Mouse (Mus musculus) heart, embryonic 14.5 days (tissue): Measurements from ENCODE around the gene Msi2. TPM values are rescaled to one million over a fixed set of nuclear protein-coding genes. Genes with fewer than 3 reads are reported as not detected.
A peak's percentile ranks its signal among the peaks of the same experiment; 100 is the strongest.

Experiments used
- ATAC-seq: fragments of 200-750 bp; cut with Nextera tagmentation; 2 replicates; pipeline ENCODE4 v1.8.0; 2017; ENCODE audit warnings: low read depth, moderate TSS enrichment; ENCODE audit not compliant: insufficient number of reproducible peaks, insufficient read depth, low FRiP score
- H3K27ac ChIP-seq, 2 experiments: fragments of 200-500 bp in 1 of 2; fragments of 300-500 bp in 1 of 2; sonication (generic) in 1 of 2; replicated peaks in 1 of 2; 2 replicates each; pipeline ENCODE4 v1.5.1; 2012 to 2014; ENCODE audit warnings: low read depth in 2 of 2, low read length in 2 of 2, control low read depth in 1 of 2, mild to moderate bottlenecking in 1 of 2, mixed read lengths in 1 of 2; ENCODE audit not compliant: control insufficient read depth in 1 of 2, insufficient read depth in 1 of 2
- H3K27me3 ChIP-seq: fragments of 300-500 bp; sonication (generic); 2 replicates; pipeline ENCODE4 v1.6.1; 2014; ENCODE audit warnings: mild to moderate bottlenecking, low read length, control low read depth; ENCODE audit not compliant: control insufficient read depth, insufficient read depth
- H3K36me3 ChIP-seq: fragments of 300-500 bp; sonication (generic); 2 replicates; pipeline ENCODE4 v1.6.1; 2014; ENCODE audit warnings: mild to moderate bottlenecking, control low read depth, low read length, mixed read lengths; ENCODE audit not compliant: control insufficient read depth, insufficient read depth
- H3K4me1 ChIP-seq, 2 experiments: fragments of 200-500 bp in 1 of 2; fragments of 300-500 bp in 1 of 2; sonication (generic) in 1 of 2; 2 replicates each; pipeline ENCODE4 v1.6.1; 2012 to 2014; ENCODE audit warnings: low read length in 2 of 2, control low read depth in 1 of 2, mixed read lengths in 1 of 2; ENCODE audit not compliant: control insufficient read depth in 2 of 2, insufficient read depth in 2 of 2
- H3K4me2 ChIP-seq: fragments of 300-500 bp; sonication (generic); 2 replicates; pipeline ENCODE4 v1.6.1; 2014; ENCODE audit warnings: mild to moderate bottlenecking, low read length
- H3K4me3 ChIP-seq, 2 experiments: fragments of 200-500 bp in 1 of 2; fragments of 300-500 bp in 1 of 2; sonication (generic) in 1 of 2; 2 replicates each; pipeline ENCODE4 v1.5.1; 2012 to 2014; ENCODE audit warnings: low read length in 2 of 2, mild to moderate bottlenecking in 2 of 2, control low read depth in 1 of 2, low read depth in 1 of 2, moderate library complexity in 1 of 2; ENCODE audit not compliant: control insufficient read depth in 1 of 2, insufficient read depth in 1 of 2
- H3K9ac ChIP-seq: fragments of 300-500 bp; sonication (generic); 2 replicates; pipeline ENCODE4 v1.6.1; 2014; ENCODE audit warnings: mild to moderate bottlenecking, low read length
- H3K9me3 ChIP-seq: fragments of 300-500 bp; sonication (generic); 2 replicates; pipeline ENCODE4 v1.6.1; 2016; ENCODE audit warnings: low read length, control low read depth; ENCODE audit not compliant: control insufficient read depth
- WGBS: fragments of 180-500 bp; shearing (Covaris S2); extraction: QIAGEN DNeasy Blood & Tissue Kit; methylation state at CpG from one replicate; pipeline ENCODE4 v1.1.7; 2014; 5-methylcytosine and 5-hydroxymethylcytosine counted together
- polyA plus RNA-seq: library from polyadenylated mRNA; unstranded; fragments of >200 nt; fragmentation: Nextera tagmentation; extraction: Ambion mirVana; gene quantifications from 2 replicates; pipeline ENCODE4 v1.2.1, GENCODE M21; 2014

Gene Msi2
- polyA plus RNA-seq, 1 experiment from 2014 or later, result 20.9 TPM

DNA sequence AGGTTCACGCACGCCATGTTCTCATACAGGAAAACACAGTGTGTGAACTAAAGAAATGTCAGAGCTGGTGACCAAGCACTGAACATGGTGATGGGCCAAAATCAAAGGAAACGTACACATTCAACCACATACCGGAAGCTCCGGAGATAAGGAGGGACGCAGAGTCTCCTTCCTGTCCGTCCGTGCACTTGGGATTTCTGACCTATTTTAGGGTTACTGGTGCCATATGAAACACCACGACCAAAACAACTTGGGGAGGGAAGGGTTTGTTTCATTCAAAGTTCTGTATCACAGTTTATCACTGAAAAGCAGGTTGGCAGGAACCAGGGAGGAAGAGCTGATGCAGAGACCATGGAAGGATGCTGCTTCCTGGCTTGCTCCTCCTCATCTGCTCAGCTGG, 44.2 kb downstream of the Msi2 start:
- Histone ChIP-seq H3K27ac (no peak overlapping the region), H3K36me3 (peaks cover 75% of the 10 kb centered on the region)
- 54% methylated on average over 9 of the region's 9 CpGs for WGBS

DNA sequence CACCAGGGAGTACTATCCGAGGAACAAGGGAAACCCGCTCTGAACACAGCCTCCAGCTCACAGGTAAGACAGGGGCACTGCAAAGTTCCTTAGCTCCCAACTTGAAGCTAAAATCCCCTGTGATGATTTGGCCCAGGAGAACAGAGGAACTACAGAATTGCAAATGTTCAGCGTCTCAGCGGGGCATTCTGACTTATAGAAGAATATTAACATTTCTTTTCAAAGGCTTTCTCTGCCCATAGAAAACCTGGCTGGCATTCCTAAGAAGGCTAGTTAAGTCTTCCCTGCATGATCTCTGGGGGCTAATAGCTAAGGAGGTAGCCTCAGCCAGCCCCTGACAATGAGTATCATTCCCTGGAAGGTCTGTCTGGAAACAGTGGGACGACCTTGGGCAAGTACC, 47.4 kb downstream of the Msi2 start:
- H3K27me3 ChIP-seq, result no peaks in the 10 kb centered on the region
- no peak overlapping the region for H3K4me2 ChIP-seq
- peaks cover 92% of the 10 kb centered on the region for H3K36me3 ChIP-seq
- no peaks in the 10 kb centered on the region for H3K9me3 ChIP-seq
- no peak overlapping the region for H3K4me3 ChIP-seq
- no peak for ATAC-seq
- H3K9ac ChIP-seq, result no peak overlapping the region
- WGBS, result 87% methylated on average over 5 of the region's 5 CpGs
- peaks cover under 1 to 16% of the 10 kb centered on the region in 2 experiments for H3K4me1 ChIP-seq
- H3K27ac ChIP-seq, result no peak overlapping the region

More for the DNA sequence above, 44.2 kb downstream of the Msi2 start:
- Histone ChIP-seq H3K4me2 (no peak overlapping the region; the same call in 1 of the 2 replicates), H3K9me3 (no peaks in the 10 kb centered on the region), H3K4me3 (no peak overlapping the region), H3K4me1 (peaks cover 14 to 38% of the 10 kb centered on the region in 2 experiments), H3K9ac (no peak overlapping the region), H3K27me3 (no peaks in the 10 kb centered on the region)
- no peak for ATAC-seq

DNA sequence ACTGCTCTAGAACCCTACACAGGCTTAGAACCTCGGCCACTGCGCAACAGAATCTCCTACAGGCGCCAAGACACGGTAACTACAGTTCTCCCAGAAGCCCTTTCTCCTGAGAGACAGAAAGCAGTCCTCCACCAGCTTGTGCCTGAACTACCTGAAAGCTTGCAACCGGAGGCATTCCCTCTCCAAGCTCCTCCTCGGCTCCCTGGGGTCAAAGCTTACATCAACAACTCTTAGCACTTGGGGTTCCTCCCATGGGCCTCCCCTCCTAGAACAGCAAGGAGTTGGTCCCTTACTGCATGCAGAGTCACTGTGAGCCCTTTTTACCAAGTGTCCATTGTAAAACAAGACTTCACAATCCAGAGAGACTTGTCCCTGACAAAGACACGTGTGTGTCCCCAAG, 49.2 kb downstream of the Msi2 start:
- Histone ChIP-seq H3K36me3 (peaks cover 79% of the 10 kb centered on the region), H3K27me3 (no peaks in the 10 kb centered on the region), H3K4me3 (no peak overlapping the region), H3K27ac (no peak overlapping the region), H3K9me3 (no peaks in the 10 kb centered on the region), H3K9ac (no peak overlapping the region), H3K4me2 (no peak overlapping the region), H3K4me1 (peaks cover 0 to 11% of the 10 kb centered on the region in 2 experiments; a peak in 3 of 4 replicates)
- ATAC-seq, result no peak
- 86% methylated on average over 7 of the region's 7 CpGs for WGBS

DNA sequence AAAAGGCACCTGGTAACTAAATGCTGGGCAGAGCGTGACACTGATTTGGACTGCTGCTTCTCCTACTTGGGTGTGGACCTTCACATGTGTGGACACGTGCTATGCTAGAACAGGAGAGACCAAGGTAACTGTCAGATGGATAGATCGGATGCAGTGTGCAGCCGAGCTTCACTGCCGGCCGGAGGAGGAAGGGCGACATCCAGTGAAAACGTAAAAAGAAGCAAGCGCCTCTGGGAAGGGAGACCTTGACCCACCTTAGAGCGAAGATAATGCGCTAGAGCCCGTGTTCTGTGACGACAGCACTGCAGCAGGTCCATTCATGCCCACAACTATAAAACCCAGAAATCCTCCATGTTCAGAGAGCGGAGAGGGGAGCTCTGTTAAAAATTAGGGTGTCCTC, 50.0 kb downstream of the Msi2 start:
- Histone ChIP-seq H3K36me3 (peaks cover 77% of the 10 kb centered on the region), H3K4me3 (no peak overlapping the region), H3K27me3 (no peaks in the 10 kb centered on the region), H3K4me1 (peaks cover 0 to 7% of the 10 kb centered on the region in 2 experiments; a peak in 1 of 4 replicates), H3K27ac (no peak overlapping the region), H3K9ac (no peak overlapping the region), H3K4me2 (no peak overlapping the region), H3K9me3 (no peaks in the 10 kb centered on the region)
- ATAC-seq, result no peak
- WGBS, result 95% methylated on average over 14 of the region's 14 CpGs

DNA sequence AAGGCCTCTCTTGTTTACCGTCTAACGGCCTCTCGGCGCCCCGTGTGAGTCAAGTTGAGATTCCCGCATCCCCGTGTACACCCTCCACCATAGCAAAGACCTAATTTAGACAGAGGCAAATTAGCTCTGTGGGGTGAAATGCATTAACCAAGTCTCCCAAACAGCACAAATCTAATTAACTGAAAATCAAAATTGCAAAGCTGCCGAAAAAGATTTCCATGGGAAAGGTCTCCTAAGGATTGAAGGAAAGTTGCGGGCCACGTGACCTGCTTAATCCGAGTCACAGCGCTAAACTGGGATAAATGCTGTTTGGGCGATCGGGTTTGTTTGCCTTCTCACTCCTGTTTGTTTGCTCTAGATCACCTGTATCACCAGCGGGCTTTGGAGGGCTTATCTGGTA, 52.5 kb downstream of the Msi2 start:
- no peak overlapping the region for H3K4me2 ChIP-seq
- H3K27me3 ChIP-seq, result no peaks in the 10 kb centered on the region
- H3K27ac ChIP-seq, result no peak overlapping the region
- ATAC-seq, result no peak
- no peak overlapping the region for H3K9ac ChIP-seq
- peaks cover 66% of the 10 kb centered on the region for H3K36me3 ChIP-seq
- H3K4me1 ChIP-seq, result peaks cover 14 to 20% of the 10 kb centered on the region in 2 experiments
- WGBS, result 87% methylated on average over 15 of the region's 15 CpGs
- no peaks in the 10 kb centered on the region for H3K9me3 ChIP-seq
- no peak overlapping the region for H3K4me3 ChIP-seq

DNA sequence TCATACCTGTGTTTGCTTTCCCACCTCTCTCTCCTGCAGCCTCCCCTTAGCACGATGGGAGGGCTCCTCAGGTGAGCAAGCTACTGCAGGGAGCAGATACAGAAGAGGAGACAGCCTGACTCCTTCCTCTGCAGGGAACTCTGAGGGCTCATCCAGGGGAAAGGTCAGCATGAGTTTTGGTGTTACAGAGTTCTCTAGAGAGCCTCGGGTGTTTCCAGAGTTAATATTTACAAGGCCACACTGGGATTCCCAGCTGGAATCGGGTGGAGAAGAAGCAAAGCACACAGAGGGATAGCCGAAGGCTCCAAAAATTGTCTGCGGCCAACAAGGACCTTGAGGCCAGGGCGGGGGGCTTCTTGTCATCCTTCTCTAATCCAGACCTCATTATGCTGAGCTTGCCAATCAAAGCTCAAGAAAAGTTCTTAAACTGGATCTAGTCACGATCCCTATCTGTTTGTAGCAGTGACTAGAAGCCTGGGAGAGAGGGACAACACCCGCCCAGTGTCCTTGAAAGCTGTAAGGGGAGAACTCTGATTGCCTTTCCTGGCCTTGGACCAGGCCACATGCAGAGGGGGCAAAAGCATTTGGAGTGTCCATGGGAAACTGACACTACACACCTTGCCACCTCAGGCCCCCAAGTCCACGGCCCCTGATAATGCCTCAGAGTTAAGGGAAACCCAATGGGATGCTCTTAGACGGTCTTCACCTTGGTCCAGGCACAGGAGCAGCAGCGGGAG, 56.7 kb downstream of the Msi2 start:
- H3K36me3 ChIP-seq, result peaks cover 53% of the 10 kb centered on the region
- peaks cover 16 to 23% of the 10 kb centered on the region in 2 experiments for H3K4me1 ChIP-seq
- ATAC-seq, result no peak
- H3K9me3 ChIP-seq, result no peaks in the 10 kb centered on the region
- H3K4me2 ChIP-seq, result no peak overlapping the region
- H3K9ac ChIP-seq, result no peak overlapping the region; the same call in 1 of the 2 replicates
- peak overlapping the region in 1 of 2 experiments; percentile 35; a peak in 2 of 4 replicates for H3K27ac ChIP-seq
- H3K4me3 ChIP-seq, result no peak overlapping the region
- H3K27me3 ChIP-seq, result no peaks in the 10 kb centered on the region
- WGBS, result 62% methylated on average over 11 of the region's 11 CpGs

DNA sequence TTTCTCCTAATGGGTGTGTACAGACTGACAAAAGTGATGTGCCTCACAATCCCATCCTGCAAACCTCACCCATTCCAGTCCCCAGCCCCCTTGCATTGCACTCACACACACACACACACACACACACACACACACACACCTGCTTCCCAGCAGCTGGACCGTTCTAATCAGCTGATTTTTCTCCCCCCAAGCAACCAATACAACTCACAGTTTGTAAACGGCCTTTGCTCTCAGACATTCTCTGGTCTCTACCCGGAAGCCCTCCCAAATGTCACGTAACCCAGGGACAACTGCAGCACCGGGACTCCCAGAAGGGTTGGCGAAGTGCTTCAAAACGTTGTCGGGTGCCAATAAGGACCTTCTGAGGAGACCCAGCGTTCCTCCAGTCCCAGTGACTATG, 57.9 kb downstream of the Msi2 start:
- H3K27ac ChIP-seq, result no peak overlapping the region
- H3K4me1 ChIP-seq, result peaks cover 19 to 35% of the 10 kb centered on the region in 2 experiments
- ATAC-seq, result no peak
- no peak overlapping the region for H3K4me2 ChIP-seq
- H3K9ac ChIP-seq, result no peak overlapping the region
- 79% methylated on average over 9 of the region's 9 CpGs for WGBS
- no peak overlapping the region for H3K4me3 ChIP-seq
- peaks cover 42% of the 10 kb centered on the region for H3K36me3 ChIP-seq
- no peaks in the 10 kb centered on the region for H3K9me3 ChIP-seq
- no peaks in the 10 kb centered on the region for H3K27me3 ChIP-seq

DNA sequence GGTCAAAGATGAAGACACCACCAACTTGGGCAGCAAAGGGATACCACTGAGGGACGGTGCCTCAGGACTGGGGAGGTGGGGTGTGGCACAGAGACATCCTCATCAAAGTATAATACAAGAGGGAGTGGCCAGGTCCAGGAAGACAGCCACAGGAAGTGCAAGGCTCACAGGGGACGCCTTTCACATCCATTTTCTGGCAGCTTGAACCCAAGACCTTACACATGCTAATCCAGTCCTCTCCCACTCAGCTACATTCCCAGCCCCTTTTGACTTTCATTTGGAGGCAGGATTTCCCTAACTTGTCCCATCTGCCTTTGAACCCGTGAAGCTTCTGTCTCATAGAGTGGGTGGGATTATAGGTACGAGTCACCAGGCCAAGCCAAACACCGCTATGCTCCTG, 59.4 kb downstream of the Msi2 start:
- Histone ChIP-seq H3K27ac (no peak overlapping the region), H3K27me3 (no peaks in the 10 kb centered on the region), H3K4me3 (no peak overlapping the region), H3K36me3 (peaks cover 40% of the 10 kb centered on the region), H3K4me1 (peaks cover 30 to 49% of the 10 kb centered on the region in 2 experiments), H3K4me2 (no peak overlapping the region), H3K9me3 (no peaks in the 10 kb centered on the region), H3K9ac (no peak overlapping the region)
- no peak for ATAC-seq
- WGBS, result 87% methylated on average over 5 of the region's 5 CpGs
